Mouse (Mus musculus) hindbrain, embryonic 13.5 days (tissue): Measurements from ENCODE around the gene Hoxa1. TPM values are rescaled to one million over a fixed set of nuclear protein-coding genes. Genes with fewer than 3 reads are reported as not detected.

ENCODE experiments used
- polyA plus RNA-seq: library from polyadenylated mRNA; unstranded; fragments of >200 nt; fragmentation: Nextera tagmentation; extraction: Ambion mirVana; gene quantifications from 2 replicates; pipeline ENCODE4 v1.2.1, GENCODE M21; 2015

Hoxa1 gene
- polyA plus RNA-seq, 1 experiment from 2014 or later, result 2.0 TPM

Other genes with a start within 250 kb of the Hoxa1 start
- gene Skap2, start 145.8 kb downstream of the Hoxa1 start, polyA plus RNA-seq, result 28.6 and 35.6 TPM in 2 replicates
- gene Hoxa2, start 6.5 kb upstream of the Hoxa1 start, polyA plus RNA-seq, result 39.1 and 40.2 TPM in 2 replicates
- gene 5730596B20Rik, start 19.2 kb upstream of the Hoxa1 start, polyA plus RNA-seq, result 7.6 and 8.3 TPM in 2 replicates
- 14.5 and 14.8 TPM in 2 replicates for gene Hoxa4, start 33.4 kb upstream of the Hoxa1 start, polyA plus RNA-seq
- 116 and 150 TPM in 2 replicates for gene Hoxa5, start 46.3 kb upstream of the Hoxa1 start, polyA plus RNA-seq
- 16.3 and 28.0 TPM in 2 replicates for gene Hoxa6, start 50.4 kb upstream of the Hoxa1 start, polyA plus RNA-seq
- gene Hoxa3, start 55.0 kb upstream of the Hoxa1 start, polyA plus RNA-seq, result 21.8 and 23.8 TPM in 2 replicates
- not detected in 2 replicates for gene Gm28308, start 55.0 kb upstream of the Hoxa1 start, polyA plus RNA-seq
- gene Hoxa7, start 63.5 kb upstream of the Hoxa1 start, polyA plus RNA-seq, result 7.4 and 14.9 TPM in 2 replicates
- 0.72 and 1.3 TPM in 2 replicates for gene Hoxa9, start 72.8 kb upstream of the Hoxa1 start, polyA plus RNA-seq
- gene Hoxa10, start 82.5 kb upstream of the Hoxa1 start, polyA plus RNA-seq, result 0.22 TPM in 1 of 2 replicates, not detected in the other
- not detected in 2 replicates for gene Hoxa11, start 87.5 kb upstream of the Hoxa1 start, polyA plus RNA-seq
- gene Hoxa13, start 102.6 kb upstream of the Hoxa1 start, polyA plus RNA-seq, result not detected in 2 replicates
- 3.5 and 3.7 TPM in 2 replicates for gene Evx1, start 155.2 kb upstream of the Hoxa1 start, polyA plus RNA-seq